Mouse (Mus musculus) kidney, embryonic 14.5 days (tissue): ENCODE measurements at regions not wholly inside any gene's neighbourhood (a gene's known extent, or its start where the extent isn't known, plus 50 kb on each side); places are given as distances from the start of the nearest gene placed in this dataset.
"Not testable (repeated sequence)": the region's sequence is repeated elsewhere in the genome, so short reads cannot be mapped to it uniquely, and the experiment has no call there.

ENCODE experiments used
- ATAC-seq: fragments of 200-750 bp; cut with Nextera tagmentation; 2 replicates; pipeline ENCODE4 v1.8.0; 2017; ENCODE audit warnings: moderate number of reproducible peaks, mild to moderate bottlenecking, moderate TSS enrichment, moderate library complexity; ENCODE audit not compliant: low FRiP score, low TSS enrichment
- H3K27ac ChIP-seq: fragments of 300-500 bp; sonication (generic); 2 replicates; pipeline ENCODE4 v1.5.1; 2014; ENCODE audit warnings: low read depth, mild to moderate bottlenecking, low read length, moderate library complexity, mixed read lengths
- H3K27me3 ChIP-seq: fragments of 300-500 bp; sonication (generic); 2 replicates; pipeline ENCODE4 v1.6.1; 2014; ENCODE audit warnings: mild to moderate bottlenecking, low read length; ENCODE audit not compliant: control insufficient read depth, insufficient read depth
- H3K36me3 ChIP-seq: fragments of 300-500 bp; sonication (generic); 2 replicates; pipeline ENCODE4 v1.6.1; 2014; ENCODE audit warnings: low read length, mixed read lengths; ENCODE audit not compliant: control insufficient read depth, insufficient read depth
- H3K4me1 ChIP-seq: fragments of 300-500 bp; sonication (generic); 2 replicates; pipeline ENCODE4 v1.6.1; 2014; ENCODE audit warnings: low read length, mixed read lengths; ENCODE audit not compliant: control insufficient read depth, insufficient read depth
- H3K4me2 ChIP-seq: fragments of 300-500 bp; sonication (generic); replicated peaks from 2 replicates; pipeline ENCODE4 v1.6.1; 2014; ENCODE audit warnings: low read depth, mild to moderate bottlenecking, low read length
- H3K4me3 ChIP-seq: fragments of 300-500 bp; sonication (generic); 2 replicates; pipeline ENCODE4 v1.5.1; 2014; ENCODE audit warnings: mild to moderate bottlenecking, low read length
- H3K9ac ChIP-seq: fragments of 300-500 bp; sonication (generic); 2 replicates; pipeline ENCODE4 v1.6.1; 2014; ENCODE audit warnings: low read depth, mild to moderate bottlenecking, low read length, moderate library complexity
- H3K9me3 ChIP-seq: fragments of 300-500 bp; sonication (generic); 2 replicates; pipeline ENCODE4 v1.6.1; 2016; ENCODE audit warnings: low read length; ENCODE audit not compliant: control insufficient read depth
- WGBS: fragments of 180-500 bp; shearing (Covaris S2); extraction: QIAGEN DNeasy Blood & Tissue Kit; methylation state at CpG from one replicate; pipeline ENCODE4 v1.1.7; 2014; 5-methylcytosine and 5-hydroxymethylcytosine counted together

DNA sequence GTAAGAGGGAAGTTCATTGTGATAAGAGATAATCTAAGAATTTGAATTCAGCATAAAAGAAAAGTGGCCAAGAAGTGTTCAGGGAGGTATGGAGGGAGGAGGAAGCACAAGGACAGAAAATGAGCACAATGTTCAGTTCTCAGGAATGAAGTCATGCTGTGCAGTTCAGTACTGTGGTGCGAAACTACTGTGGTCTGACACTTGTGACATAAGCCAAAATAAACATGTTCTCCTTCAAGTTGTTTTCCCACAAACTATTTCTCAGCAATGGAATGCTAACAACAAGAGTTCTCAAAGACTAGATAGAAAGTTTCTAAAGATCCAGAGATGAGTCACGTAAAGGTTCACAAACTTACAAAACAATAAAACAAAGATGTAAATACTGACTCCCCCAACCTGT lies 531.3 kb downstream of the Cypt12 start:
- ATAC-seq: no peak

DNA sequence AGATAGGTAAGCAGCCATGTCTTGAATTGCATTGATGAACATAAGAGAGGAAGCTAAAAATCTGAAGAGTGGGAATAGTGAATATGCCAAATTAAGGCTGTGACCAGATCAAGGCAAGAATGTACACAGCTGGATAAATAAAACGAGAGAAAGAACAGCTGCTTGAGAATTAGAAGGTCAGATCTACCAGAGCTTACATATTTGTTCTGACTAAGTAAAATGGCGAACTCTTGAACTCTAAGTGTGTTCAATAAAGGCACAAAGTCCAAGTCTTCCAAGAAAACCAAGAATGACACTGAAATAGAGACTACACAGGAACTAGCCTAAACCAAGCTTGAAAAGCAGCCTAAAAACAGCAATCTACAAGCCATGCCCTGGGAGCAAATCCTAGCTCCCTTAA lies 533.8 kb downstream of the Cypt12 start:
- no peaks in the 10 kb centered on the region for H3K27me3 ChIP-seq
- no peaks in the 10 kb centered on the region for H3K36me3 ChIP-seq
- peaks cover 7% of the 10 kb centered on the region; the same call in 1 of the 2 replicates for H3K9me3 ChIP-seq
- H3K4me1 ChIP-seq: no peaks in the 10 kb centered on the region
- 77% methylated on average over 2 of the region's 2 CpGs for WGBS
- H3K9ac ChIP-seq: no peak overlapping the region
- no peak for ATAC-seq
- no peak overlapping the region for H3K4me3 ChIP-seq
- H3K4me2 ChIP-seq: no peak overlapping the region
- H3K27ac ChIP-seq: no peak overlapping the region

More for the DNA sequence above, 531.3 kb downstream of the Cypt12 start:
- Histone ChIP-seq H3K27ac (no peak overlapping the region), H3K27me3 (no peaks in the 10 kb centered on the region), H3K9me3 (no peaks in the 10 kb centered on the region), H3K36me3 (no peaks in the 10 kb centered on the region), H3K4me1 (no peaks in the 10 kb centered on the region), H3K4me3 (no peak overlapping the region), H3K9ac (no peak overlapping the region), H3K4me2 (no peak overlapping the region)
- WGBS: 68% methylated on average over 2 of the region's 2 CpGs

DNA sequence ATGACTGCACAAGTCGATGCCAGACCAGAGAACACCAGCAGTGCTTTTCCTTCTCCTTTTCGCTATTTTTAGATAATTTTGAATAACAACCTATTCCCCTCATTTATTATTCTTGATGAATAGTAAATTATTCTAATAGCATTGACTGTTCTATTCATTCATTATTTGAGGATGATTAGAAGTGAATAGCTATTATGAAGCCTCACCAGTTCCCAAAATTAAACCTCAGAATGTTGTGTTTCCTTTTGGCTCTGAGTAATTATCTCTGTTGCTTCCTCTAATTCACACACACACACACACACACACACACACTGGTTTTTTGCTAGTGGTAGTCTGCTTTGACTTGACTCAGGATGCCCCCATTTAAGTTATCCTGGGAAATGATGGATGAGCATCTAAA lies 540.7 kb downstream of the Cypt12 start:
- peaks cover 7% of the 10 kb centered on the region; the same call in 1 of the 2 replicates for H3K9me3 ChIP-seq
- WGBS: 81% methylated on average over 2 of the region's 2 CpGs
- H3K36me3 ChIP-seq: no peaks in the 10 kb centered on the region
- H3K4me1 ChIP-seq: no peaks in the 10 kb centered on the region
- H3K9ac ChIP-seq: no peak overlapping the region
- H3K27ac ChIP-seq: no peak overlapping the region
- no peak for ATAC-seq
- no peak overlapping the region for H3K4me3 ChIP-seq
- H3K27me3 ChIP-seq: no peaks in the 10 kb centered on the region
- no peak overlapping the region for H3K4me2 ChIP-seq

DNA sequence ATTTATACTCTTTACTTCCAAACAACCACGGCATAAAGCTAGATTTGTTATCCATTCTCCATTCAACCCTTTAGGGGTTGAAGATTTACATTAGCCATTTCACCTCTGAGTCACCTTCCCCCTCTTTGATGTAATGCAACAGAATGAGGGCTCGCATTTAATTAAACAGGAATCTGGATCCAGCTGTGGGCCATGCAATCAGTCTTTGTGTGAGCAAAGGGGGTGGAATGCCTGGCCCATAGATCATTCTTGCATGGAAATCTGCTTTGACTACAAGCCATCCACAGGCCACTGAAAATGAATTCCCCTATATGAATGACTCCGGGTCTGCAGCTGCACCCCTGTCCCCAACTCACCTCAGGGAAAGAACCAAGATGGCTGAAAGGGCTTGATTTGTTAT lies 574.4 kb downstream of the Cypt12 start:
- no peaks in the 10 kb centered on the region for H3K27me3 ChIP-seq
- WGBS: 25% methylated on average over 3 of the region's 3 CpGs
- H3K4me3 ChIP-seq: no peak overlapping the region
- peak; percentile 62; the same call in 1 of the 2 replicates for ATAC-seq
- H3K4me2 ChIP-seq: no peak overlapping the region
- no peaks in the 10 kb centered on the region for H3K4me1 ChIP-seq
- H3K27ac ChIP-seq: no peak overlapping the region; the same call in 1 of the 2 replicates
- no peaks in the 10 kb centered on the region for H3K36me3 ChIP-seq
- H3K9ac ChIP-seq: no peak overlapping the region
- H3K9me3 ChIP-seq: no peaks in the 10 kb centered on the region

DNA sequence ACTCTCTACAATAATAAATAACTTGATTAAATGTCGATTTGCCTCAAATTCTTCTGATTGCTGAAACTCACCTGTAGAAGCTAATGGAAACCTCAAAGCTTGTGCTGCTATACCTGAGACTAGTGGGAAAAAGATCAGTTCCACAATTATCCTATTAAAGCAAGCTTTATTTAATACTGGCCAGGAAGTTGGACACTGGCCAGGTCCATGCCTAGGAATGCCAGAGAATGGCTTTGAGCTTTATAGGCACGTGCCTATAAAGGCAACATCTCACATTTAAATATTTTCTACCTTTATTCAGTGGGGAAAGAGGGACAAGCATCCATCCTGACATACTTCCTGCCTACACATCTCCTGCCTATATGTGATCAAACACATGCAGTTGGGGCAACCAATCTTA lies 575.8 kb downstream of the Cypt12 start:
- WGBS: 81% methylated on average over 2 of the region's 2 CpGs
- no peak overlapping the region for H3K4me2 ChIP-seq

DNA sequence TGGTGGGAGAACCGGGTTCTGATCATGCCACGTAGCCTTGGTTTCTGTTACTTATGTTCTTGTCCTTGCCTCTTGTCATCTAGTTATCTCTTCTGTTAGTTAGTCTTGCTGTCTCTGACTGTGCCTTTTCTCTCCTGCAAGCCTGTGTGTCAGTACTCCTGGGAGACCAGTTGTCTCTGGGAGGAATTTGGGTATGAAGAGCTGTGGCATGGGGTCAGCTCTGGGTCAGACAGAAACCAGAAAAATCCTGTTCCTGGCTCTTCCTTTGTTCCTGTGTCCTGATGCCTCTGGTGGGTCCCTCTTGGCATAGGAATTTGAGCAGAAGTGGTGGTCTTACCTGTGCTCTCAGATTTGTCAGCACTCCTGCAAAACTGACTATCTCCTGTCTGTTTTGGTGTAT lies 609.0 kb downstream of the Cypt12 start:
- WGBS: 96% methylated on average over 2 of the region's 2 CpGs
- Histone ChIP-seq H3K36me3 (no peaks in the 10 kb centered on the region), H3K27ac (no peak overlapping the region), H3K4me1 (no peaks in the 10 kb centered on the region), H3K27me3 (no peaks in the 10 kb centered on the region), H3K4me3 (no peak overlapping the region), H3K9ac (no peak overlapping the region), H3K9me3 (no peaks in the 10 kb centered on the region), H3K4me2 (no peak overlapping the region)
- no peak for ATAC-seq

More for the DNA sequence above, 575.8 kb downstream of the Cypt12 start:
- no peaks in the 10 kb centered on the region for H3K27me3 ChIP-seq
- no peaks in the 10 kb centered on the region for H3K9me3 ChIP-seq
- no peak overlapping the region for H3K27ac ChIP-seq
- H3K36me3 ChIP-seq: no peaks in the 10 kb centered on the region
- no peak overlapping the region for H3K9ac ChIP-seq
- ATAC-seq: no peak
- H3K4me1 ChIP-seq: no peaks in the 10 kb centered on the region
- H3K4me3 ChIP-seq: no peak overlapping the region

DNA sequence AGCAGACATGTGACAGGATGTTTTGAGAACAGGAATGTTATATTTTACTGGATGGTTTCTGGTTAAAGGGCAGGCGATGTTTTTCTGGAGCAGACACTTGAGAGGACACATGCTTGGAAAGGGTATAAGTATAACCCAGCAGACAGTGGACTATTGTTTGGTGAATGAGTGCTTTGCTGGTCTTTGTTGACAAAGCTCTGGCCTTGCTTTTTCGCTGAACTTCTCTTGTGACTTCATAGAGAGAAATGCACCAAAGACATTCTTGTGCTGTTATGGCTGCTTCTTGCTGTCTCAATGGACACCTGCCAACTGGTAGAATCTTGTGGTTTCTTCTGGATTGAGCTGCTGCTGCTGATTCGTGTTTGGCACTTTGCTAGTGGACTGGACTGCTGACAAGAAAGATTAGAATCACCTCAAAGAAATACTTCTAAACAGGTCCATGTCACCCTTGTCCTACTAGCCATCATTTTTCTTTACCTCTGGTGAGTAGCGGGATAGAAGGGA lies 612.1 kb downstream of the Cypt12 start:
- no peak overlapping the region for H3K4me2 ChIP-seq
- H3K4me1 ChIP-seq: no peaks in the 10 kb centered on the region
- H3K27ac ChIP-seq: no peak overlapping the region
- no peak overlapping the region for H3K4me3 ChIP-seq
- ATAC-seq: no peak
- H3K9me3 ChIP-seq: no peaks in the 10 kb centered on the region
- H3K36me3 ChIP-seq: no peaks in the 10 kb centered on the region
- no peak overlapping the region for H3K9ac ChIP-seq
- 73% methylated on average over 4 of the region's 4 CpGs for WGBS
- no peaks in the 10 kb centered on the region for H3K27me3 ChIP-seq

DNA sequence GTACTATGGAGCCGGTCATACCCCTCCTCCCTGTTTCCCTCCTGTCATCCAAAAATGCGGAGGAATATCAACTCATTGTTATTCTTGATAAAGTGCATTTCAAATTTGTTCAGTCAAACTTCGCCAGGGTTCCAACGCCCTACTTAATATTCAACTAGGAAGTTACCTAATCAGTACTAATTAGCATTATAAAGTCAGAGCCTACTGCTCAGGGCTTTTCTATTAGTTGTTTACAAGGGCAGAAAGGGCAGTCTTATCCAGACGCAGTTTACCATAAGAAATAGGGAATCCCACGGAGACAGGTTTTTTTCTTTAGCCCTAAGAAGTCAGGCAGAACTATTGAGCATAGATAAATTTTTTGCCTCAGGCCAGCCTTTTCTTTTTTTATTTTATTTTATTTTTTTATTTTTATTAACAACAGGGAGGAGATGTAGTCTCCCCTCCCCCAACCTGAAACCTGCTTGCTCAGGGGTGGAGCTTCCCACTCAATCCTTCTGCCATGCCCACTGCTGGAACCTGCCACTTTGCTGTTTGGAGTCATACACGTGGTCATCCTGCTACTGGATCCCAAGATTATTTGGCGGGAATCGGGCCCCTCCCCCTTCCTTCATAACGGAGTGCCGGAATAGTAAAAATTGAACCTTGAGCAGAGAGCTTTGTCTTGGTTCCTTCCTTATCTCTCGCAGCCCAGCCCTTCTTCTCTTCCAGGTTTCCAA lies 632.9 kb downstream of the Cypt12 start:
- H3K27me3 ChIP-seq, H3K9ac ChIP-seq, H3K4me2 ChIP-seq, H3K4me3 ChIP-seq, H3K27ac ChIP-seq, H3K9me3 ChIP-seq, H3K36me3 ChIP-seq, H3K4me1 ChIP-seq, ATAC-seq: not testable (repeated sequence)
- 68% methylated on average over 12 of the region's 12 CpGs for WGBS

DNA sequence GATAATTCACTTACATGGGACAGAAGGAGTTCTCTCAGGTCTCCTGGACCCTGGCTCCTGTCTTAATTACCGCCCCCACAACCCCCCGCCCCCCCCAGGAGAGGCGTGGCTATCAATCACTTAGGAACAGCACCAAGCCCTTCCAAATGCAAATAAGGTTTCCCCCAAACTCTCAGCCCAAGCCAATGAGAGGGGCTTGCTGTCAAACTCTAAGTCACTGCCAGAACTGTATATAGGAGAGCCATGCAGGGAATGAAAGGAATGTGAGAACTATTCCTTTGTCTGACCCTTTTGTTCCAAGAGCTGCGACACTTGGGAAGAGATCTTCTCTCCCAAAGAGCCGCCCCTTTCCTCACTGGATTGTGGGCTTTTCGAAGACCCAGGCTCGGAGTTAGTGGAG lies 672.4 kb downstream of the Cypt12 start:
- ATAC-seq: no peak
- Histone ChIP-seq H3K9ac (no peak overlapping the region), H3K4me3 (no peak overlapping the region), H3K9me3 (no peaks in the 10 kb centered on the region), H3K4me1 (peaks cover 13% of the 10 kb centered on the region; the same call in 1 of the 2 replicates), H3K27me3 (no peaks in the 10 kb centered on the region), H3K4me2 (no peak overlapping the region), H3K27ac (no peak overlapping the region), H3K36me3 (no peaks in the 10 kb centered on the region)
- 32% methylated on average over 7 of the region's 7 CpGs for WGBS
